Mouse (Mus musculus) neural tube, embryonic 10.5 days (tissue): Measurements from ENCODE around the gene Arhgef38.

Source experiments
- DNase-seq: peaks from one replicate; pipeline ENCODE4 v3.0.0-alpha.2; 2017; ENCODE audit warnings: low spot score; ENCODE audit errors: extremely low spot score

The Arhgef38 gene

GRCm38 (mm10) chr3:133167550-133167949 is 67.2 kb downstream of the Arhgef38 start:
- DNase-seq, result no peak

- no peak for DNase-seq
Measured at GRCm38 (mm10) chr3:133165130-133165529, 69.6 kb downstream of the Arhgef38 start.

GRCm38 (mm10) chr3:133163913-133164406 is 70.8 kb downstream of the Arhgef38 start:
- DNase-seq, result no peak

GRCm38 (mm10) chr3:133163174-133163573 is 71.6 kb downstream of the Arhgef38 start:
- no peak for DNase-seq

- DNase-seq, result no peak
Measured at GRCm38 (mm10) chr3:133161407-133161806, 73.3 kb downstream of the Arhgef38 start.

GRCm38 (mm10) chr3:133158260-133158659 is 76.5 kb downstream of the Arhgef38 start:
- no peak for DNase-seq

GRCm38 (mm10) chr3:133154683-133155082 is 80.1 kb downstream of the Arhgef38 start:
- DNase-seq, result no peak

GRCm38 (mm10) chr3:133153629-133154028 is 81.1 kb downstream of the Arhgef38 start:
- no peak for DNase-seq

- DNase-seq, result no peak
Measured at GRCm38 (mm10) chr3:133152831-133153230, 81.9 kb downstream of the Arhgef38 start.

- no peak for DNase-seq
Measured at GRCm38 (mm10) chr3:133151629-133152028, 83.1 kb downstream of the Arhgef38 start.

GRCm38 (mm10) chr3:133144511-133145147 is 90.1 kb downstream of the Arhgef38 start:
- no peak for DNase-seq

- DNase-seq, result no peak
Measured at GRCm38 (mm10) chr3:133141877-133142276, 92.9 kb downstream of the Arhgef38 start.

- DNase-seq, result no peak
Measured at GRCm38 (mm10) chr3:133132611-133133010, 102.1 kb downstream of the Arhgef38 start.

- DNase-seq, result no peak
Measured at GRCm38 (mm10) chr3:133131372-133131771, 103.4 kb downstream of the Arhgef38 start.

- DNase-seq, result no peak
Measured at GRCm38 (mm10) chr3:133113281-133113680, 121.5 kb downstream of the Arhgef38 start.

- DNase-seq, result no peak
Measured at GRCm38 (mm10) chr3:133111741-133112140, 123.0 kb downstream of the Arhgef38 start.

GRCm38 (mm10) chr3:133109844-133110243 is 124.9 kb downstream of the Arhgef38 start:
- no peak for DNase-seq

- no peak for DNase-seq
Measured at GRCm38 (mm10) chr3:133108731-133109130, 126.0 kb downstream of the Arhgef38 start.

GRCm38 (mm10) chr3:133104436-133104835 is 130.3 kb downstream of the Arhgef38 start:
- no peak for DNase-seq

- DNase-seq, result no peak
Measured at GRCm38 (mm10) chr3:133103768-133104167, 131.0 kb downstream of the Arhgef38 start.

GRCm38 (mm10) chr3:133098909-133099308 is 135.8 kb downstream of the Arhgef38 start:
- DNase-seq, result no peak

- DNase-seq, result no peak
Measured at GRCm38 (mm10) chr3:133098336-133098735, 136.4 kb downstream of the Arhgef38 start.

GRCm38 (mm10) chr3:133097936-133098335 is 136.8 kb downstream of the Arhgef38 start:
- no peak for DNase-seq
